Mouse (Mus musculus): ENCODE data around the gene Slc13a3.
"Not testable (repeated sequence)": the region's sequence is repeated elsewhere in the genome, so short reads cannot be mapped to it uniquely, and the experiment has no call there.

Gene Slc13a3

GRCm38 (mm10) chr2:165473003-165473402, at the start of gene Slc13a3:
Gene Slc13a3 (minus strand): TSS chr2:165473230.
- in situ Hi-C loops (cut with MboI), result no loop called here

DNA sequence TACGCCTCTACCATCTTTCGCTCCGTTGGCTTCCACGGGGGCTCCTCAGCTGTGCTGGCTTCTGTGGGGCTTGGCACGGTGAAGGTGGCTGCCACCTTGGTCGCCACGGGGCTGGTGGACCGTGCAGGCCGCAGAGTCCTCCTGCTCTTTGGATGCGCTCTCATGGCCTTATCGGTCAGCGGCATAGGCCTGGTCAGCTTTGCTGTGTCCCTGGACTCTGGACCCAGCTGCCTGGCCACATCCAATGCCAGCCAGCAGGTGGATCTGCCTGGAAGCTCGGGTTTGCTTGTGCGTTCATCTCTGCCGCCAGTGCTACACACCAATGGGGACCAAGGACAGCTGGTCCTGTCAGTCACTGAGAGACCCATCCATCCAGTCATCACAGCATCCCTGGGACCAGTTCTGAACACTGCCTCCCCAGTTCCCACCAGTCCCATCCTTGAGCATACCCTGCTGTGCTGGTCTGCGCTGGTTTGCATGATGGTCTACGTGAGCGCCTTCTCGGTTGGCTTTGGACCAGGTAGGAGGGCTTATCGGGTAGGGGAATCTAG, 42.2 kb upstream of the Slc13a3 start:
- in situ Hi-C loops (cut with MboI), result no loop called here

DNA sequence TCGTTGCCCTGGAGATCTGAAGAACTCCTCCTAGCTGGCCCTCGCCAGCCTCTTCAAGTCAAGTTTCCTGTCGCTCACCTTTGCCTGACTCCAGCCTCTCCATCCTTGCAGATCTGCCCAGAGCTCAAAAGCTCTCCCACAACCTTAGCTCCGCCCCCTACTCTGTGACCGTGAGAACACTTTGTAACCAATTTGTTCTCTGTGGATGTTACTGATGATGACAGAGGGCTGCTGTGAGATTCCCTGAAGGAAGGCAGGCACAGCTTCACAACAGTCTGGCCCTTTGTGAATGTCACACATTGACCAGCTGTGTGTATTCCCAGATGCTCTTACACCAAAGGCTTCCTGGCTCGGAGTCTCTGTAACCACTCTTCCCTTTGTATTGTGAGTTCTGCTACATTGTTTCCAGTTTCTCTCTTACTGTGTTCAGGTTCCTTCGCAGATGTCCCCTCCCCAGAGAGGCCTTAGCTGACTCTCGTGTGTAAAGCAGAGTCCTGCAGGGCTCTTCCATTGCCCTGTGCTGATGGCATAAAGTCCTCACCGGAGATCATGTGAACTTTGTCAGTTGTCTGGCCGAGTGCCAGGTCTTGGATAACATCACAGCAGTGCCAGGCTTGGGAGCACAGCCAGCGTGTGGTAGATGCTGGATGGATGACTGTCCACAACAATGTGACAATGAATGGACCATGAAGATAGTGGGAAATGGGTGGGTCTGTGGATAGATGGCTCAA, 40.0 kb upstream of the Slc13a3 start:
- in situ Hi-C loops (cut with MboI), result no loop called here

GRCm38 (mm10) chr2:165512426-165512825, 39.4 kb upstream of the Slc13a3 start:
- in situ Hi-C loops (cut with MboI), result no loop called here

DNA sequence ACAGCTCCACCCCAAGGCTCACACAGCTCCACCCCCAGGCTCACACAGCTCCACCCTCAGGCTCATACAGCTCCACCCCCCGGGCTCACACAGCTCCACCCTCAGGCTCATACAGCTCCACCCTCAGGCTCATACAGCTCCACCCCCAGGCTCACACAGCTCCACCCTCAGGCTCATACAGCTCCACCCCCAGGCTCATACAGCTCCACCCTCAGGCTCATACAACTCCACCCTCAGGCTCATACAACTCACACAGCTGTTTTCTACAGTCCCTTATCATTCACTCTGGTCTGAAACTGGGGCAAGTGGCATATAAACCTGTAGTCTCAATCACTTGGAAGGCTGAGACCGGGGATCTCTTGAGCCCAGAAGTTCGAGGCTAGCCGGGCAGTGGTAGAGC, 38.5 kb upstream of the Slc13a3 start:
- in situ Hi-C loops (cut with MboI), result not testable (repeated sequence)

DNA sequence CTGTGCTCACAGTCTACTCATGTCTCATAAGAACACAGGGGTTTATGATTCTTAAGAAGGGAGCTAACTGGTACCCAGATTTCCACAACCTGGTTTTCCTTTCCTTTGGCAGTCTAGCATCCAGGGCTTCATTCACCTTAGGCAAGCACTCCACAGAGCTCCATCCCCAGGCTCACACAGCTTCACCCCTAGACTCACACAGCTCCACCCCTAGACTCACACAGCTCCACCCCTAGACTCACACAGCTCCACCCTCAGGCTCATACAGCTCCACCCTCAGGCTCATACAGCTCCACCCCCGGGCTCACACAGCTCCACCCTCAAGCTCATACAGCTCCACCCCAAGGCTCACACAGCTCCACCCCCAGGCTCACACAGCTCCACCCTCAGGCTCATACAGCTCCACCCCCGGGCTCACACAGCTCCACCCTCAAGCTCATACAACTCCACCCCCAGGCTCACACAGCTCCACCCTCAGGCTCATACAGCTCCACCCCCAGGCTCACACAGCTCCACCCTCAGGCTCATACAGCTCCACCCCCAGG, 38.0 kb upstream of the Slc13a3 start:
- in situ Hi-C loops (cut with MboI), result not testable (repeated sequence)

- in situ Hi-C loops (cut with MboI), result no loop called here
Observed at GRCm38 (mm10) chr2:165510466-165510865, 37.4 kb upstream of the Slc13a3 start.

DNA sequence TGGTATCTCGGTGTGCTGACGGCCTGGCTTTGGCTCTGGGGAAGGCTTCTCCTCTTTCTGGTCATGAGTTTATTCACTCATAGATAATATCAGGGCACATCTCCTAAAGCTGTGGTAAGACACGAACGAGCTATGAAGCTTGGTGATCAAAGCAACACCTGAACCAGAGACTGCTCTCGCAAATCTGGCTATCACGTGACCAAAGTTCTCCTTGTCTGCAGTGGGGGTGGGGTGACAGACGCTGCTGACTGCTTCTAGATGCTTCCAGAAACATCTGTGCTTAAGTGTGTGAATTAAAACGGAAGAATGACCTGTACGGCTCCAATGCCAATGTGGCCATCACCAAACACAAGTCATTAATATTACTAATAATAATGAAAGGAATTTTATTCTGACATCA, 36.7 kb upstream of the Slc13a3 start:
- in situ Hi-C loops (cut with MboI), result no loop called here

DNA sequence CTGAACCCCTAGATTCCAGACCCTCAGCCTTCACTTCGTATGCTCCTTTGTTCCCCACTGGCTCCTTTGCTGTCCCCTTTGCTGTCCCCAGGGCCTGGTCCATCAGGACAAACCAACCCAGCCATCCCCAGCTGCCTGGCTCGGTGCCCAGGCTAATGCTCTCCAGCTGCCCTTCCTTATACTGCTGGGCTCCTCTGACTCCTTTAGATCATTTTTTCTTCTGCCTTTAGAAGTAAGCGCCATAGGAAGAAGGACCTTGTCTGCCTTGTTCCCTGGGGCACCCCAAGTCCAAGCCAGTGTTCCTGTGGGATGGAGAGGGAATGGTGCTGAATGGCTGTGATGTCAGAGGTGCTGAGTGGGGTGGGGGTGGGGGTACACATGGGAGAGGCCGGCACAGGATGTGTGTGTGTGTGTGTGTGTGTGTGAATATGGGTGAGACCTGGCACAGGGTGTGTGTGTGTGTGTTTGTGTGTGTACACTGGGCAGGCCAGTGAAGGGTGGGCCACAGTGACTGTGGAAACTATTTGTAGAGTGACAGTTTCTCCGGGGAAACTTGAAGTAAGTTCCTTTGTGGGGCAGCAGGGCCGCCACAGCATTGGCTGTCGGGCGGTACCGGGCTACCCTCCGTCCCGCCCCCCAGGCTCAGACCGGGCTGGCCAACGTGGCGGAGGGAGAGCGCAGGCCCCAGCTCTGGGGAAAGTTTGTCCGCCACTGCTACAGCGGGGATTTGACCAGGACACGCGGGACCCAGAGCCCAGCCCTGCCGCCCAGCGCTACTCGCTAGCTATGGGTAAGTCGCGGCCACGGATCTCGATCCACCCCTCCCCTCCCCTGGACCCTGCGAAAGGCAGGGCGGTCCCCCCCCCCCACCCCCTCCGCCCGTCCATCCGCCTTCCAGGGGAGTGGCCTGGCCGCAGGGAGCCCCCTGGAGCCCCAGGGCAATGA, 30.5 kb upstream of the Slc13a3 start, which contains the start of gene Slc2a10:
Gene Slc2a10, plus strand, starts transcription at position 529 of the 945 bp plus-strand sequence.
- in situ Hi-C loops (cut with MboI), result no loop called here

DNA sequence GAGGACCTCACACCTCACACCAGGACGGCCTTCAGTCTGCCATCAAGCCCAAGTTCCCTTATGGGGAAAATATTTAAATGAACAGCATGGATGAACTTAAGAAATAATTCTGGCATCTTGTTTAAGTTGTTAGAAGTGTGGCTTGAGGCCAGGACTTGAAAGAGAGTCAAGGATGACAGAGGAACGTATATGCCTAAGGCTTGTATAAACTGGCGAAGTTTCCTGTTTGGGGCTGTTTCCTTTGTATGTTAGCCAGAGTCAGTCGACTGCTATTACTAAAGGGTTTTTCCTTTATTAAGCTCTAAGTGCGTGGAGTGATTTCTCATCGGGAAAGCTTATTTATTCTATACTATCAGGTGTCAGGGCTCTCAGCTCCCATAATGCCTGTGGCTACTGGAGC, 25.8 kb upstream of the Slc13a3 start:
- in situ Hi-C loops (cut with MboI), result no loop called here

DNA sequence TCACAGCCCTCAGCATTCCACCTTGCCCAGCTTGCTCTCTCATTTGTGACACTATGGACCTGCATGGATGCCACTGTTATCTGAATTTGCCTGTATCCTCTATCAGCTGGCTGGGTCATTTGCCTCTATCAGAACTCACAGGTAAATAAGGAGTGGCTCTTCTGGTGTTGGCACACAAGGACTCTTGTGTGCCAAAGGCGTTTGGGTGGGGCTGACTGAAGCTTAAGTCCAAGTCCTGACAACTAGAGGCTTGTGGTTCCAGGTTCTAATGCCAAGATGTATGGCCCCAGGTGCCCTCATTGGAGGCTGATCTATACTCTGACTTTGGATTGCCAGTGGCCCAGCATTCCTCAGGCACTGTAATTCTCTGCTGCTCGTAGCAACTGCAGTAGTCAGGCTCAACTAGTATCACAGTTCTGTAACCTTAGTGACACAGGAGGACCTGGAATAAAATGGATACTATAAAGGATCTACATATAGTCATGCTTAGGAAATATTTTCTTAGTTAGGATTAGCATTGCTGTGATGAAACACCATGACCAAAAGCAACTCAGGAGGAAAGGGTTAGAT, 24.8 kb upstream of the Slc13a3 start:
- in situ Hi-C loops (cut with MboI), result no loop called here

- in situ Hi-C loops (cut with MboI), result no loop called here
Observed at GRCm38 (mm10) chr2:165496251-165496650, 23.2 kb upstream of the Slc13a3 start.

- in situ Hi-C loops (cut with MboI), result no loop called here
Observed at GRCm38 (mm10) chr2:165494495-165494894, 21.5 kb upstream of the Slc13a3 start.

DNA sequence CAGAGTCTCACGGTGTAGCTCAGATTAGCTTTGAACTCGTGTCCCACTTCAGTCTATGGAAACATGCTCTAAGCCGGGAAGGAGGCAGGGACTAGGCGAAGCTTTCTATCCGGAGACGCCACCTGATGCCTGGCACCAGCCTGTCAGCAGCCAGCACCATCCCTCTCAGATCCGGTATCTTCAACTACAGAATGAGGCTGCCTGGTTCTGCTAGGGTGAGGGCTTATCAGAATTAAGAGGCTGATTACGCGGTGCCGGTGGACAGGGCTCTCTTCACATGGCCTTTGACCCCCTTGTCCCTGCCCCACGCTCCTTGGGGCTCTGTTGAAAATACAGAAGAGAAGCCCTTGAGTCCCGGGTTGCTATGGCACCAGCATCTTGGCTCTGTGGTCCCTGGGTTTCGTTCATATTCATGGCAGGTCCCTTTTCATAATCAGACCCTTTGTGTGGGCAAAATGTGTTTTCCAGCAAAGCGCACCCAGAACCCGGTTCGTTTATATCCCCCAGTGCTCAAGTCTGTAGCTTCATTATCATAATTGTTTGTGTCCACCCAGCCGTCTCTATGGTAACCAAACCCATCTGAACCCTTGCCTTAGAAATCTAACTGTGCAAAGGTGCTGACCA, 20.7 kb upstream of the Slc13a3 start:
- in situ Hi-C loops (cut with MboI), result no loop called here

GRCm38 (mm10) chr2:165492648-165493553, 19.9 kb upstream of the Slc13a3 start, which contains the start of gene Trp53rka:
Gene Trp53rka (minus strand): TSS chr2:165493324.
- in situ Hi-C loops (cut with MboI), result no loop called here

- in situ Hi-C loops (cut with MboI), result no loop called here
Observed at GRCm38 (mm10) chr2:165486881-165487535, 14.0 kb upstream of the Slc13a3 start.

DNA sequence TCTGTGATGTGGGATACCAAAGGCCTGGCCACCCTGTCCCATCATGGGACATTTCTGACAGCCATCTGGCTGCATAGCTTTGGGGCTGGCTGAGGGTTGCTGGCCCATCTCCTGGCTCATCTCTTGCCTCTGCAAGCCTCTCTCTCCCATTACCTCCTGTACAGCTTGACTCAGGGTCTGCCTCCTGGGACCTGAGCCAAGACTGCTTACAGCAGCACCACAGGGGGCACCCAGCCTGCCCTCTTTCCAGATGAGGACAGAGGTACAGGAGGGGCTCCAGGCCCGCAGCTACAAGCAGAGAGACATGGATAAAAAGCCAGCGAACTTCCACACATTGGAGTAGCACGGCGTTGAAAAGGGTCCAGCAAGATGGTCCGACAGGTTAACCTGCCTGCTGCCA, 13.4 kb upstream of the Slc13a3 start:
- in situ Hi-C loops (cut with MboI), result no loop called here

DNA sequence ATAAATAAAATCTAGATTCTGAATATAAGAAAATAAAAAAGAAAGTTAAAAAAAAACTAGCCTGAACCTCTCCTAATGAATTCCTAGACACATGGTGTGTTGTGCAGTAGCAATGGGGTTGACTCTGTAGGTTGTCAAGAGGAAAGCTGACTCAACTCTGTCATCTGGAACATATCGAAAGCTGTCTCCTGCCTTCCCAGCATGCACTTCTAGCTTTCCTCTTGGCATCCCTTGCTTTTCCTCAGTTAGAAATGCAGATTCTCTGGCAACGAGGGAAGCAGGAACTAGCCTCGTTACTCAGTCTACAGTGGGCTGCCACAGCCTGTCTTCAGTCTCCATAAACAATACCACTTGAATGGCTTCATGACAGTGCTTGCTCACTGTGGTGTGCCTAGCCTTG, 12.8 kb upstream of the Slc13a3 start:
- in situ Hi-C loops (cut with MboI), result no loop called here

DNA sequence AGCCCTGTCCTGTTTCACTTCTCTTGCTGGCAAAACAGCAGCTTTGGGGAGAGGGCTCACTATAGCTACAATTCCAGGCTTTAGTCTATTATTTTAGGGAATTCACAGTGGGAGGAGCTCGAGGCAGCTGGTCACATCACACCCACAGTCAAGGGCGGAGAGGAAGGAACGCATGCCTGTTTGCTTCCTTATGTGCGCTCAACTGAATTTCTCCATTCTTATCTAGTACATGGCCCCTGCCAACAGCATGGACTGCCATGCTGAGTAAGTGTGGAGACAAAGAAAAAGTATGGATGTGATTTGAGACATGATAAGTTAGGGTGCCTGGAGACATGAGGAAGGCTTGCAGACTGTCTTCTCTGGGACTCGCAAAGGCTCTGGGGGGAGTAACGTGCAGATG, 11.1 kb upstream of the Slc13a3 start:
- in situ Hi-C loops (cut with MboI), result no loop called here

GRCm38 (mm10) chr2:165482003-165482402, 9.0 kb upstream of the Slc13a3 start:
- in situ Hi-C loops (cut with MboI), result no loop called here

Data from mature B cell (primary cell).